Mouse (Mus musculus): ENCODE results near the gene Acad11. TPM values are rescaled to one million over a fixed set of nuclear protein-coding genes. Genes with fewer than 3 reads are reported as not detected.
A peak's percentile ranks its signal among the peaks of the same experiment; 100 is the strongest.

The Acad11 gene
- polyA plus RNA-seq, 1 experiment, result 64.4 TPM

- no peak for DNase-seq (ENCODE audit: low read depth)
Measured at GRCm38 (mm10) chr9:104080038-104080437, 16.9 kb downstream of the Acad11 start.

GRCm38 (mm10) chr9:104085730-104086429, 22.7 kb downstream of the Acad11 start:
- DNase-seq (ENCODE audit: low read depth), result peak; percentile 87

GRCm38 (mm10) chr9:104088555-104088954, 25.4 kb downstream of the Acad11 start:
- no peak for DNase-seq (ENCODE audit: low read depth)

- DNase-seq (ENCODE audit: low read depth), result no peak
Measured at GRCm38 (mm10) chr9:104092945-104093344, 29.8 kb downstream of the Acad11 start.

- no peak for DNase-seq (ENCODE audit: low read depth)
Measured at GRCm38 (mm10) chr9:104098256-104098655, 35.1 kb downstream of the Acad11 start.

GRCm38 (mm10) chr9:104099060-104099459, 35.9 kb downstream of the Acad11 start:
- DNase-seq (ENCODE audit: low read depth), result no peak

- DNase-seq (ENCODE audit: low read depth), result no peak
Measured at GRCm38 (mm10) chr9:104100822-104101221, 37.6 kb downstream of the Acad11 start.

GRCm38 (mm10) chr9:104101458-104101857, 38.3 kb downstream of the Acad11 start:
- DNase-seq (ENCODE audit: low read depth), result no peak

GRCm38 (mm10) chr9:104102301-104102700, 39.1 kb downstream of the Acad11 start:
- no peak for DNase-seq (ENCODE audit: low read depth)

- DNase-seq (ENCODE audit: low read depth), result no peak
Measured at GRCm38 (mm10) chr9:104102901-104103300, 39.7 kb downstream of the Acad11 start.

GRCm38 (mm10) chr9:104104986-104105385, 41.8 kb downstream of the Acad11 start:
- no peak for DNase-seq (ENCODE audit: low read depth)

- DNase-seq (ENCODE audit: low read depth), result no peak
Measured at GRCm38 (mm10) chr9:104106930-104107329, 43.8 kb downstream of the Acad11 start.

GRCm38 (mm10) chr9:104107482-104107881, 44.3 kb downstream of the Acad11 start:
- DNase-seq (ENCODE audit: low read depth), result no peak

- DNase-seq (ENCODE audit: low read depth), result no peak
Measured at GRCm38 (mm10) chr9:104108571-104109143, 45.5 kb downstream of the Acad11 start.

GRCm38 (mm10) chr9:104109151-104109550, 46.0 kb downstream of the Acad11 start:
- DNase-seq (ENCODE audit: low read depth), result no peak

- DNase-seq (ENCODE audit: low read depth), result no peak
Measured at GRCm38 (mm10) chr9:104123101-104123500, 59.9 kb downstream of the Acad11 start.

- DNase-seq (ENCODE audit: low read depth), result no peak
Measured at GRCm38 (mm10) chr9:104123622-104124021, 60.4 kb downstream of the Acad11 start.

GRCm38 (mm10) chr9:104126833-104127232, 63.7 kb downstream of the Acad11 start, which contains the start of gene Ackr4:
Ackr4 (minus strand) TSS chr9:104126933.
- no peak for DNase-seq (ENCODE audit: low read depth)

- DNase-seq (ENCODE audit: low read depth), result no peak
Measured at GRCm38 (mm10) chr9:104128110-104128509, 64.9 kb downstream of the Acad11 start.

- no peak for DNase-seq (ENCODE audit: low read depth)
Measured at GRCm38 (mm10) chr9:104130141-104130755, 67.1 kb downstream of the Acad11 start.

GRCm38 (mm10) chr9:104140351-104140750, 77.2 kb downstream of the Acad11 start:
- DNase-seq (ENCODE audit: low read depth), result no peak

GRCm38 (mm10) chr9:104142805-104143204, 79.6 kb downstream of the Acad11 start:
- no peak for DNase-seq (ENCODE audit: low read depth)

All from gonadal fat pad, adult 2 months (tissue).